Mouse (Mus musculus) adrenal gland, adult 18-20 months (tissue): ENCODE data around the gene Bsn. TPM values are rescaled to one million over a fixed set of nuclear protein-coding genes. Genes with fewer than 3 reads are reported as not detected.
"Not testable (repeated sequence)": the region's sequence is repeated elsewhere in the genome, so short reads cannot be mapped to it uniquely, and the experiment has no call there.

Experiments used
- DNase-seq, 2 experiments: peaks; one replicate each; pipeline ENCODE4 v3.0.0; 2021 to 2022; ENCODE audit warnings: low spot score in 2 of 2
- total RNA-seq, 2 experiments: library from RNA; stranded (reverse); gene quantifications; 1 replicate in 1 of 2; 2 replicates in 1 of 2; pipeline ENCODE4 v1.2.3; 2021

Bsn gene
- total RNA-seq, 2 experiments from 2014 or later = 1.8 to 3.1 TPM

GRCm38 (mm10) chr9:108198621-108199020 lies 8.4 kb upstream of the Bsn start:
- no peak for DNase-seq

- no peak for DNase-seq
Observed at GRCm38 (mm10) chr9:108196920-108197677, 6.9 kb upstream of the Bsn start.

- not testable (repeated sequence) for DNase-seq
Observed at GRCm38 (mm10) chr9:108196222-108196621, 6.0 kb upstream of the Bsn start.

- DNase-seq = no peak
Observed at GRCm38 (mm10) chr9:108189488-108189786, 747 bp downstream of the Bsn start.

GRCm38 (mm10) chr9:108189023-108189422 lies 1.2 kb downstream of the Bsn start:
- DNase-seq = no peak

GRCm38 (mm10) chr9:108188511-108188910 lies 1.7 kb downstream of the Bsn start:
- no peak for DNase-seq

GRCm38 (mm10) chr9:108187616-108188015 lies 2.6 kb downstream of the Bsn start:
- DNase-seq = no peak

- DNase-seq = no peak
Observed at GRCm38 (mm10) chr9:108185786-108186185, 4.4 kb downstream of the Bsn start.

- no peak for DNase-seq
Observed at GRCm38 (mm10) chr9:108183531-108183994, 6.6 kb downstream of the Bsn start.

- no peak for DNase-seq
Observed at GRCm38 (mm10) chr9:108182806-108183506, 7.2 kb downstream of the Bsn start.

GRCm38 (mm10) chr9:108178391-108178790 lies 11.8 kb downstream of the Bsn start:
- peak in 1 of 2 experiments; percentile 31 for DNase-seq

GRCm38 (mm10) chr9:108175116-108175838 lies 14.9 kb downstream of the Bsn start:
- no peak for DNase-seq

GRCm38 (mm10) chr9:108172777-108173350 lies 17.3 kb downstream of the Bsn start:
- no peak for DNase-seq

- DNase-seq = no peak
Observed at GRCm38 (mm10) chr9:108169751-108170150, 20.4 kb downstream of the Bsn start.

GRCm38 (mm10) chr9:108165143-108165542 lies 25.0 kb downstream of the Bsn start:
- no peak for DNase-seq

- no peak for DNase-seq
Observed at GRCm38 (mm10) chr9:108163646-108164284, 26.4 kb downstream of the Bsn start.

GRCm38 (mm10) chr9:108157891-108158290 lies 32.3 kb downstream of the Bsn start:
- DNase-seq = no peak

- DNase-seq = no peak
Observed at GRCm38 (mm10) chr9:108157451-108157850, 32.7 kb downstream of the Bsn start.

- no peak for DNase-seq
Observed at GRCm38 (mm10) chr9:108156786-108157185, 33.4 kb downstream of the Bsn start.

- no peak for DNase-seq
Observed at GRCm38 (mm10) chr9:108154814-108155213, 35.4 kb downstream of the Bsn start.
